Mouse (Mus musculus): Measurements from ENCODE around the gene Rrp1b. TPM values are rescaled to one million over a fixed set of nuclear protein-coding genes. Genes with fewer than 3 reads are reported as not detected.
"Not testable (repeated sequence)": the region's sequence is repeated elsewhere in the genome, so short reads cannot be mapped to it uniquely, and the experiment has no call there.

Rrp1b gene
- total and polyA plus RNA-seq, 2 experiments from 2014 or later = 14.8 to 59.7 TPM

DNA sequence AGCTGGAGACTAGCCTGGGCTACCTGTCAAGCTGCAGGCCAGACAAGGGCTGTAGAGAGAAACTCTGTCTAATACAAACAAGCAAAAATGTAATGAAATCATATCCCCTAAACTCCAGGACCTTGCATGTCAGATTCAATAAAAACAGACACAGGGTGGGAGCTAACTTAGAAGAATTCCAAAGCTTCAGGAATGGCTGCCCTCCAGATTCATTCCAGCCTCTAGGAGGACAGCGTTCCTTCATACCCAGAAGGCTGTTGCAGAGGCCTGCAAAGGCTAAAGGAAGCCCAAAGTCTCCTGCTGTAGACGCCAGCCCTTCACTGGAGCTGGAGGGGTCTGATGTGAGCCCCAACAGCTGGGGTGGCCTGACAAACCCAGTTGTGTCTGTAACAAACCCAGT, 70.5 kb downstream of the Rrp1b start:
- Histone ChIP-seq H3K4me2 (ENCODE audit: low read depth, low read length) (no peak overlapping the region), H3K9ac (replicated peaks; ENCODE audit: low read depth, low read length) (no peak overlapping the region), H3K27me3 (ENCODE audit: control insufficient read depth, insufficient read depth, low read length) (no peaks in the 10 kb centered on the region), H3K9me3 (replicated peaks; ENCODE audit: control insufficient read depth, low read length) (no peaks in the 10 kb centered on the region), H3K4me3 (ENCODE audit: low read depth, low read length) (no peak overlapping the region), H3K36me3 (replicated peaks; ENCODE audit: control insufficient read depth, insufficient read depth, low read length) (no peaks in the 10 kb centered on the region), H3K4me1 (ENCODE audit: control insufficient read depth, insufficient read depth) (peaks cover 8% of the 10 kb centered on the region), H3K27ac (ENCODE audit: low read depth) (no peak overlapping the region)
- no peak for ATAC-seq (ENCODE audit: insufficient read depth, low read depth)
- 58% methylated on average over 2 of the region's 2 CpGs for WGBS
- TF ChIP-seq CTCF (IDR thresholded peaks at IDR 0.05; ENCODE audit: low read depth) (no peak), EP300 (IDR thresholded peaks at IDR 0.05; ENCODE audit: low read depth) (no peak)
- DNase-seq (ENCODE audit: low spot score) = no peak

GRCm38 (mm10) chr17:32107877-32108276, 72.0 kb downstream of the Rrp1b start:
- H3K4me1 ChIP-seq (ENCODE audit: control insufficient read depth, insufficient read depth) = peaks cover 12% of the 10 kb centered on the region
- H3K9ac ChIP-seq (replicated peaks; ENCODE audit: low read depth, low read length) = no peak overlapping the region
- H3K27me3 ChIP-seq (ENCODE audit: control insufficient read depth, insufficient read depth, low read length) = no peaks in the 10 kb centered on the region
- DNase-seq (ENCODE audit: low spot score) = no peak
- WGBS = 59% methylated on average over 5 of the region's 5 CpGs
- no peaks in the 10 kb centered on the region for H3K9me3 ChIP-seq (replicated peaks; ENCODE audit: control insufficient read depth, low read length)
- no peak for ATAC-seq (ENCODE audit: insufficient read depth, low read depth)
- no peak overlapping the region for H3K27ac ChIP-seq (ENCODE audit: low read depth)
- H3K4me3 ChIP-seq (ENCODE audit: low read depth, low read length) = no peak overlapping the region
- no peaks in the 10 kb centered on the region for H3K36me3 ChIP-seq (replicated peaks; ENCODE audit: control insufficient read depth, insufficient read depth, low read length)
- TF ChIP-seq CTCF (IDR thresholded peaks at IDR 0.05; ENCODE audit: low read depth) (no peak), EP300 (IDR thresholded peaks at IDR 0.05; ENCODE audit: low read depth) (no peak)
- H3K4me2 ChIP-seq (ENCODE audit: low read depth, low read length) = no peak overlapping the region

GRCm38 (mm10) chr17:32108320-32109011, 72.6 kb downstream of the Rrp1b start:
- not testable (repeated sequence) for ATAC-seq (ENCODE audit: insufficient read depth, low read depth); H3K27ac ChIP-seq (ENCODE audit: low read depth)
- WGBS = 69% methylated on average over 5 of the region's 5 CpGs

GRCm38 (mm10) chr17:32109201-32109940, 73.5 kb downstream of the Rrp1b start:
- H3K9ac ChIP-seq (replicated peaks; ENCODE audit: low read depth, low read length) = no peak overlapping the region
- H3K36me3 ChIP-seq (replicated peaks; ENCODE audit: control insufficient read depth, insufficient read depth, low read length) = no peaks in the 10 kb centered on the region
- H3K4me2 ChIP-seq (ENCODE audit: low read depth, low read length) = no peak overlapping the region
- no peak overlapping the region for H3K4me3 ChIP-seq (ENCODE audit: low read depth, low read length)
- 66% methylated on average over 6 of the region's 6 CpGs for WGBS
- no peaks in the 10 kb centered on the region for H3K27me3 ChIP-seq (ENCODE audit: control insufficient read depth, insufficient read depth, low read length)
- peaks cover 27% of the 10 kb centered on the region for H3K4me1 ChIP-seq (ENCODE audit: control insufficient read depth, insufficient read depth)
- no peaks in the 10 kb centered on the region for H3K9me3 ChIP-seq (replicated peaks; ENCODE audit: control insufficient read depth, low read length)
- no peak for TF ChIP-seq EP300 (IDR thresholded peaks at IDR 0.05; ENCODE audit: low read depth)
- TF ChIP-seq CTCF (IDR thresholded peaks at IDR 0.05; ENCODE audit: low read depth) = no peak
- DNase-seq (ENCODE audit: low spot score) = no peak
- H3K27ac ChIP-seq (ENCODE audit: low read depth) = no peak overlapping the region
- no peak for ATAC-seq (ENCODE audit: insufficient read depth, low read depth)

More at GRCm38 (mm10) chr17:32108320-32109011, 72.6 kb downstream of the Rrp1b start:
- H3K4me3 ChIP-seq (ENCODE audit: low read depth, low read length); H3K36me3 ChIP-seq (replicated peaks; ENCODE audit: control insufficient read depth, insufficient read depth, low read length); H3K9ac ChIP-seq (replicated peaks; ENCODE audit: low read depth, low read length); H3K9me3 ChIP-seq (replicated peaks; ENCODE audit: control insufficient read depth, low read length); DNase-seq (ENCODE audit: low spot score); H3K27me3 ChIP-seq (ENCODE audit: control insufficient read depth, insufficient read depth, low read length); H3K4me2 ChIP-seq (ENCODE audit: low read depth, low read length): not testable (repeated sequence)
- peaks cover 18% of the 10 kb centered on the region for H3K4me1 ChIP-seq (ENCODE audit: control insufficient read depth, insufficient read depth)

DNA sequence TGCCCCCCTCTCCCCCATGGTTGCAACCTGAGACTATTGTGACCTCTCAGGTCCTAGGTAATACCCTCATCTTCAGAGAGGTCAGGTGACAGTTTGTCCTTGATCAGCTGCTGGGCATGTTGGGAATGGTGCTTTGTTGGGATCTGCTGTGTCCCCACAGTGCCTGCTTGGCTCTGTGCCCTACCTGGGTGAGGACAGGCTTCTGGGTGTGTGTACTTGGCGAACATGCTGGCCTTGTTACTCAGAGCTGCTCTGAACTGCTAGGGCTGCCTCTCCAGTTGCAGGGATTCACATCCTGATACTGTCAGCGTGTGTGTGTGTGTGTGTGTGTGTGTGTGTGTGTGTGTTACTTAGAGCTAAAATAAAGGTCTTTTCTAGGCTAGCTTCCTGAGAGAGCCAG, 74.5 kb downstream of the Rrp1b start:
- WGBS = 17% methylated on average over 2 of the region's 2 CpGs
- Histone ChIP-seq H3K27ac (ENCODE audit: low read depth) (peak overlapping the region; percentile 58), H3K36me3 (replicated peaks; ENCODE audit: control insufficient read depth, insufficient read depth, low read length) (no peaks in the 10 kb centered on the region), H3K4me1 (ENCODE audit: control insufficient read depth, insufficient read depth) (peaks cover 29% of the 10 kb centered on the region), H3K4me3 (ENCODE audit: low read depth, low read length) (no peak overlapping the region), H3K9ac (replicated peaks; ENCODE audit: low read depth, low read length) (no peak overlapping the region), H3K4me2 (ENCODE audit: low read depth, low read length) (no peak overlapping the region), H3K9me3 (replicated peaks; ENCODE audit: control insufficient read depth, low read length) (no peaks in the 10 kb centered on the region), H3K27me3 (ENCODE audit: control insufficient read depth, insufficient read depth, low read length) (no peaks in the 10 kb centered on the region)
- DNase-seq (ENCODE audit: low spot score) (peak; percentile 72), ATAC-seq (ENCODE audit: insufficient read depth, low read depth) (peak; percentile 81)
- no peak for TF ChIP-seq CTCF (IDR thresholded peaks at IDR 0.05; ENCODE audit: low read depth)

All from heart, postnatal 0 days (tissue).